Mouse (Mus musculus): ENCODE measurements around the gene Bckdk.

The Bckdk gene

GRCm38 (mm10) chr7:127903971-127904796, at the start of gene Bckdk:
Gene Bckdk, plus strand, starts transcription at chr7:127904082.
- peak; percentile 87 to 92 for DNase-seq (ENCODE audit: low spot score in 2 of 2)

DNA sequence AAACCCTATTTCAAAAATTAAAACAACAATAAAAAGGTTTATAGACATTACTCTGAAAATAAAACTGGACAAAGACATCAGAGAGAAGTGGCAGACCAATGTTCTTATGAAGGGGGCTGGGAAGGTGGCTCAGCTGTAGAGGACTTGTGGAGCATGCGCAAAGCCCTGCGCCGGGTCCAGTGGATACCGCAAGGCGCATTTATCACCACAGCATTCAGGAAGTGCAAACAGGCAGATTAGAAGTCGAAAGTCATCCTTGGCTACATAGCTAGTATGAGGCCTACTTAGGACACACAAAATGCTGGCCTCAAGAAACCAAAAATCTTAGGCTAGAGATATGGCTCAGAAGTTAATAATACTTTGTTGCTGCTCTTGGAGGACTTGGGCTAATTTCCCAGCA, 45.6 kb upstream of the Bckdk start:
- DNase-seq (ENCODE audit: low spot score in 2 of 2), result no peak

- no peak for DNase-seq (ENCODE audit: low spot score in 2 of 2)
Observed at GRCm38 (mm10) chr7:127866434-127866833, 37.4 kb upstream of the Bckdk start.

- no peak for DNase-seq (ENCODE audit: low spot score in 2 of 2)
Observed at GRCm38 (mm10) chr7:127867641-127868040, 36.2 kb upstream of the Bckdk start.

DNA sequence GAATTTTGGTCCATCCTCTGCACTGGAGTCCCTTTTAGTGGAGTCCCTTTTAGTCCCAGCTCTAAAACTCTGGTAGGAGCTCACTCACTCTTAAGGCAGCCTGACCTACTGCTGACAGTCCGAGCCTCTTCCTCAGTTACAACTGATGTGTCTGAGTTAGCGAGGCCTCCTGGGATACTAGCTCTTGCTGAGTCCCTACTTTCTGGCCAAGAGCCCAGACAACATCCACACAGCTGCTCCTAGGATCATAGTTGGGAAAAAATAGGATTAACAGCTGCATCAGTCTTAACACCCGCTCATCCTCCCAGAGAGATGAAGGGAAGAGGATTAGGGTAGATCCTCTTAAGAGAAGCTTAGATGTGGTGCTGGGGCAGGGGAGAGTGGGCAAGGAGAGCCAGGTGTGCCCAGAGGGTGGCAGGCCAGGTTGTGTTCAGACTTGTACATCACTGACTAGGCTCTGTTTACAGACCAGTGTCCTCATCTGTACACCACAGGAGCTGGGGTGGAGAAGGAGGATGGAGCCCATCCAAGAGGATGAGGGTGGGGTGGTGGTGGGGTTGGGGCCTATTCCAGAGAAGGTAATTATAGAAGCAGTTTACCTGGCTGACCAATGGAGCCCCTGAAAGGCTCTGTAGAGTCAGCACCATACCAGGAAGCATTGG, 34.6 kb upstream of the Bckdk start:
- peak in 1 of 2 experiments; percentile 75 for DNase-seq (ENCODE audit: low spot score in 2 of 2)

DNA sequence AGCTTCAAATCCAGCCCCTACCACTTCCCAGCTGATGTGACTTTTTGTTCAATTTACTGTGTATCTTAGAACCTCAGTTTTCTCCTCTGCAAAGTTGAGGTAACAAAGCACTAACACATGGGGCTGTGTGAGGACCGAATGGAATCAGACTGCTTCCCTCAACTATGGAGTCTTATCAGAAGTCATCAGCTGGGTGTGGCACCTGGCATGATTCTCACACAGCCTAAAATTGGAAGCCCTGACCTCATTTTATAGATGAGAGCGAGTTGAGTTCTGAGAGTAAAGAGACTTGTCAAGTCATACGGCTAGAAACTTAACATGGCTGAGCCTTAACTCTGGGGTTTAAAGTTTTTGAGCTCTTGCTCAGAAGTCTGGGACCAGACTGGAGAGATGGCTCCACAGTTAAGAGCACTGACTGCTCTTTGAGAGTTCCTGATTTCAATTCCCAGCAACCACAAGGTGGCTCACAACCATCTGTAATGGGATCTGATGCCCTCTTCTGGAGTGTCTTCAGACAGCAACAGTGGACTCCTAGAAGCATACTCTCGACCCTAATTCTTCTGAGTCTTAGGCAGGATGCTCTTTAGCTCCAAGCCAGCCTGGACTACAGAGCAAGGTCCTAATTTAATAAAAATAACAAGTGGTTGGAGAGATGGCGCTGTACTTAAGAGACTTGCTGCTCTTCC, 33.6 kb upstream of the Bckdk start:
- no peak for DNase-seq (ENCODE audit: low spot score in 2 of 2)

- no peak for DNase-seq (ENCODE audit: low spot score in 2 of 2)
Observed at GRCm38 (mm10) chr7:127874812-127875626, 28.9 kb upstream of the Bckdk start.

DNA sequence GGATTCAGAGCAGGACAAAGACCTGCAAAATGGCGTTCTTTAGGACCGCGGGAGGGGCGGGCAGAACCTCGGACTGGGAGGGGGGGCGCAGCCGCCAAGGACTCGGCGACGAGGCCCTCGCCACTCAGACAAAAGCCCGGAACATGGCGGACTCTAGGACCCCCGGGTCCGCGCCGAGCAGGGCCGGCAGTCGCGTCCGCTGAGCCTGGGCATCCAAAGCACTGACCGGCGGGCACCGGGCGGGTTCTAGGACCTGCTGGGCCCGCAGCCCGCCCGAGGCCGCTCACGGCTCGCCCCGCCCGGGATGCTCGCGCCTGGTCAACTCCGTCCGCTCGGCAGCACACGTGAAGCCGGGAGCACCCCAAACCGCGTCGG, 28.3 kb upstream of the Bckdk start:
- peak; percentile 96 to 97 for DNase-seq (ENCODE audit: low spot score in 2 of 2)

DNA sequence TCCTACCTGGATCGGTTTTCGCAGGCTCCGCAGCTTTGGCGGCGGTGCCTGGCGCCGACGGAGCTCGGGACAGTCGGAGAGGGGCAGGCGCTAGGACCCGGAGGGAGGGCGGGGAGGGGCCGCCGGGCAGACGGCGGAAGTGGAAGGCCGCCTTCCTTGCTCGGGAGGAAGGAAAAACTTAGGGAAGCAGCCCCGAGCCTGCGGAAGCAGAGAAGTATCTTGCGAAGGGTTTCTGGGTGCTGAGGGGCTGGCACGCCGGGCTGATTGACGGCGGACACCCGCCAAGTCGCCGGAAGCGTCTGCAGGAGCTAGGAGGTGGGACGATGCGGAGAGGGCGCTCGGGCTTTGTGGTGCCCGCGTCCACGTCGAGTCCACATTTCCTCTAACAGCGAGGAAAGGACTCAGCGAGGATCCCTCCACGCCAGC, 27.8 kb upstream of the Bckdk start, which contains the start of gene Zfp646:
TSS of gene Zfp646 (plus strand) at position 181 of the 426 bp plus-strand sequence.
- peak; percentile 81 to 86 for DNase-seq (ENCODE audit: low spot score in 2 of 2)

DNA sequence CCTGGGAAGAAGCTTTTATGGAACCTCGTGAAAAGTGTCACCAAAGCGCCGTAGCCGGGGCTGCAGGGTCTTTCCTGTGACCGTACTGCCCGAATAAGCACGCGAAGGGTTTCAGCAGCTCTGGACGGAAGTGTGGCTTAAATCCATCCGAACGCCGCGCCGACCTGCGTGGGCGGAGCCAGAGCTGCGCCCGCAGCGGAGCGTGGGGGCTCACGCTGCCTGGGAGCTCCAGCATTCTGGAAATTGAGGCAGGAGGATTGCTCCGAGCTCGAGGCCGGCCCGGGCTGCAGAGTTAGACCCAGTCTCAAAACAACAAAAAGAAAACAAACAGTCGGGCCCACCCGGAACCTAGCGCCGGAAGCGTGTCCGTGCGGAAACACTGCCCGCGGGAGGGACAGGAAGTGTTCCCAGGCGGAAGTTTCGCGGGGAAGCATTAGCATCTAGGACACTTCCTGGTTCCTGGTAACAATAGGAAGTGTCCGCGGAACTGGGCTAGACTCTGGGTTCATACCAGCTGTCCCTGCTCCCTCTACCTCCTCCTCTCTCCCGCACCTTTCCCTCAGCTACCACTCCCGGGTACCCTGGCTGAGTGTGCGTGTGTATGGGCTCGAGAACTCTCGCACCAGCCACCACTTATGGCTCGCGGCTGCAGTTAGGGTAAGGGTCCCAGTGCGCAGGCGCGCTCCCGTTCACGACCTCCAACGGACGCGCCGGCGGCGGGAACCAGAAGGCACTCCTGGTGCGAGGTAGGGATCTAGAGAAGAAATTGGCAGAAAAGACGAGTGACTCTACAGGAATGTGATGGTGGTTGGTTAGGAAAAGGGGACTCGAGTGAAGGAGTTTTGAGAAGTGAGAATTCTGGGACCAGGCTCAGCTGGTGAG, 27.2 kb upstream of the Bckdk start, which contains the start of gene Zfp668:
TSS of gene Zfp668 (minus strand) at position 362 of the 882 bp plus-strand sequence.
- peak; percentile 94 to 95 for DNase-seq (ENCODE audit: low spot score in 2 of 2)

- no peak for DNase-seq (ENCODE audit: low spot score in 2 of 2)
Observed at GRCm38 (mm10) chr7:127879301-127879700, 24.6 kb upstream of the Bckdk start.

DNA sequence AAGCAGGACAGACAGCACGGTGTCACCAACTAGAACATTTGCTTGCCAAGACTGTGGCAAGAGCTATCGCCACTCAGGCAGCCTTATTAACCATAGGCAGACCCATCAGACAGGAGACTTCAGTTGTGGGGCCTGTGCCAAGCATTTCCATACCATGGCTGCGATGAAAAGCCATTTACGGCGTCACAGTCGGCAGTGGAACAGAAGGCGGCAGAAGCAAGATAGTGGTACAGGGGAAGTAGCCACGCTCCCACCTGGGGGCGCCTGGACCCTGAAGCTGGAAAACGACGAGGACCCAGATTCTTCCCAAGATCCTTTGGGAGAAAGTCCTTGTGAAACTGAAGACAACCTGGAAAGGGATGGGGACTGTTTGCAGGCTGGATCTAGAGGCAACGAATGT, 23.5 kb upstream of the Bckdk start:
- DNase-seq (ENCODE audit: low spot score in 2 of 2), result no peak

GRCm38 (mm10) chr7:127885951-127886350, 17.9 kb upstream of the Bckdk start:
- DNase-seq (ENCODE audit: low spot score in 2 of 2), result no peak

- DNase-seq (ENCODE audit: low spot score in 2 of 2), result no peak
Observed at GRCm38 (mm10) chr7:127886551-127886950, 17.3 kb upstream of the Bckdk start.

DNA sequence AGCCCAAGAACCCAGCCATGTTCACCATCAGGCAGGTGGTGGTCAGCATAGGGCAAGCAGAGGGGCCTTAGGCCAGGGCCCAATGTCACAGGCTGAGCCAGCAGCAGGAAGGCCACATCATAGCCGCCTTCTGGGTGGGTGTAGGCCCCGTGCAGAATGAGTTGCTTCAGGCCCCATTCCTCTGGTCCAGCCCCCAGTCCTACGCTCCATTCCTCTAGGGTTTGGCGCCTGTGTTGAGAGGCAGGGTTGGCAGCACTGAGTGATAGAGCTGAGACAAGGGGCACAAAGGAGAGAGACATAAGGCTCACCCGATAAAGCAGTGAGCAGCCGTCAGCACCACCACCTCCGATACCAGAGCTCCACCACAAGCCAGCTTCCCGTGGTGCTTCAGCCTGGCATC, 16.7 kb upstream of the Bckdk start:
- DNase-seq (ENCODE audit: low spot score in 2 of 2), result no peak

DNA sequence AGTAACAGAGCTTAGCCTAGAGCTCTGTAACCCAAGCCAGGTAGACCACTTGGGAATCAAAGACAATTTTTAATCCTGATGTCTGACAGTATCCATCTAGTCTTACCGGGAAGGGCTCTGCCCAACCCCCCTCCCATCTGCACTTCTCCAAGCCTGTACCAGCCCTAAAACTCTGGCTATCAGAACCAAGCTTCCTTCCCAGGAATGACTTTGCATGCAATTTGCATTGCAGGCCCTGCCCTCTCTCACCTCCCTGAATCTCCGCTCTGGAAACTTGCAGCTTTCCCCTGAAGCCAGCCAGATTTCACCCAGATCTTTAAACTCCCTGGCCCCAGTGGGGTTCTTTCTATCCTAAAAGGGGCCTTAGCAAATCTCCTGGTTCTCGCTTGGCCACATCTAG, 16.1 kb upstream of the Bckdk start:
- no peak for DNase-seq (ENCODE audit: low spot score in 2 of 2)

GRCm38 (mm10) chr7:127888821-127889220, 15.1 kb upstream of the Bckdk start:
- DNase-seq (ENCODE audit: low spot score in 2 of 2), result no peak

DNA sequence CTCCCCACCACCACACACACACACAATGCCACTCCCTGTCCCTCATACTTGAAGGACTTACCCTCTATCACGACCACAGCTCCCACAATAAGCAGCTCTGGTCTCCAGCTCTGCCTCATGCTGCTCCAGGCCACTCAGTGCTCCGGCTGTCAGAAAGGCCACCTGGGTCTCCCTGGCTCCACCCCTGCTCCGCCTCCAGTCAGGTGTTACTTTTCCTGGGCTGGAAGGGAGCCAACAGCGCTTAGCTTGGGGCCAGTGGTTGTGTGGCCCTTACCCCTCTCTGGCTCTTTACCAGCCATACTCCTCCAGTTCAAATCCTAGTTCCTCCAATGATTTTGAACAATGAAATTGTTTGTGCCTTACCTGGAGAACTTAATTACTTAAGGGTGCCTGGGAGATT, 13.1 kb upstream of the Bckdk start, which contains the start of gene Prss53:
TSS of gene Prss53 (minus strand) at position 173 of the 400 bp plus-strand sequence.
- DNase-seq (ENCODE audit: low spot score in 2 of 2), result no peak

DNA sequence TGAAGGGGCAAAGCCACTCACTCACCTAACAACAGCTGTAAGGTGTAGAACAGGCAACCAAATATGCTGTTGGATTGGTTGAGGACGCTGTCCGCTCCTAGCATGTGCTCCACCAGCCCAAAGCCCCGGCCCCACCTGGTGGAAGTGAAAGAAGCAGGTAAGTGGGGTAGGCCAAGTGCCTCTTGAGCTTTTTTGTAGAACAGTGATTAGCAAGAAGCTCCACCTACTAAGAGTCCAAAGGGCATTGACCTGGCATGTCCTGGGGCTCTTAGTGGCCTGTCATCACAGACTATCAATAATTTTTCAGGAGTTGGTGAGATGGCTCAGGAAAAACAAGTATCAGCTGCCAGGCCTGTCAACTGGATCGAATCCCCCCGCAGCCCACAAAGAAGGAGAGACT, 9.4 kb upstream of the Bckdk start:
- no peak for DNase-seq (ENCODE audit: low spot score in 2 of 2)

DNA sequence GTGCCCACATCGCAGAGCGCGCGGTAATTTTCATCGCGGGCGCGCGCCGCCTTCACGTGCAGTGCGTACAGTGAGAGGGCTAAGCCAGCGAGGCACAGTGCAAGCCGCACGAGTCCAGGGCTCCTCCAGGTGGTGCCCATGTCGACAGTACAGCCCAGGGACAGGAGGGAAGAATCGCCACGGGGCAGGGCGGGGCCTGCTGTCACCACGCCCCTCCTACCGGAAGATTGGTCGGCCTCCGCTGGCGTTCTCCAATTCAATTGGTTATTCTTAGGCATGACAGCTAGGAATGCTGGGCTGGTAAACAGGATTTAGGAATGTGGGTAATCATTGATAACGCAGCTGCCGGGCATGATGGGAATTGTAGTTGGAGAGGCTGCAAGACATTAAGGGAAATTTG, 8.4 kb upstream of the Bckdk start, which contains the start of the genes Gm21974 and Vkorc1:
TSS of gene Gm21974 (minus strand) at position 13 of the 400 bp plus-strand sequence.
TSS of gene Vkorc1 (minus strand) at position 176 of the 400 bp plus-strand sequence.
- peak; percentile 96 to 97 for DNase-seq (ENCODE audit: low spot score in 2 of 2)
